Mouse (Mus musculus): ENCODE results near the gene Washc3.

DNA sequence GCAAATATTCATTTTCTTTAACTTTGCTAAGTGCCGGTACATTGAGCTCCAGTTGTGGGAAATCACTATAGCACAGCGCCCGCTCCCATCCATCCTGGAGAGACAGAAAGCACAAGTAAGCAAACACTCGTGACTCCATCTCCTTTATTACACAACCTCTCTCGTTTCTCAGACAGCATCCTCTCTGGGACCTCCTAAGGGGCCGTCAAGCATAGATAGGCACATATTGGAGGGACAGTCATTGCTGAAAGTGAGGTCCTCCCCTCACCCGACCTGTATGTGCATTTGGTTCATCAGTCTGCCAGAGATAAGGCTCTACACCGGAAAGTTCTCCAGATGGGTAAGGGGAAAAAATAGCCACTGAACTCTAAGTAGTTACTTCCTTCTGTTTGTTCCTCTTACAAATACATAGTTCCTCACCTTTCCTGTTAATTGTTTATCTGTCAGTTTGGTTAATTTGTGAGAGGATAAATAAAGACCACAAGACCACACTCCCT is 27.7 kb downstream of the Washc3 start:
- no peak for TF ChIP-seq CTCF (IDR thresholded peaks at IDR 0.05)
- no peak for TF ChIP-seq EP300 (IDR thresholded peaks at IDR 0.05)
